Mouse (Mus musculus): Measurements from ENCODE around the gene Lrrc2.

The Lrrc2 gene

DNA sequence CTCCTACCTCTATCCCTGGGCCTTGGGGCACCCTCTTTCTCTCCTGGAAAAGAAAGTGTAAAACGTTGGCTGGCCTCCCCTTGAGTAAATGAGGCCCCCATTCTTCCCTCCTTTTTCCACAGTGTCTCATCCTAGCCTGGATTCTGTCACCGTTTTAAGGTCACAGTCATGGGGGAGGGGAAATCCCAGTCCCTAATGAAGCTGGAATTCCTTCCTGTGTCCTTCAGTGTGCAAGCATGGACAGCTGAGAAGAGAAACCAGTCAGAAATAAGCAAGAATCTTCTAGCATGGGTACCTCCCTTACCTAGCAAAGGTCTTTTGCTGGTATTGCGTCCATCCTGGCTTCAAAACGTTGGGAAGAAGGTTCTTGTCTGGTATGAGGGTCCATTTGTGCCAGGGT is 37.8 kb downstream of the Lrrc2 start:
- no peak for DNase-seq

DNA sequence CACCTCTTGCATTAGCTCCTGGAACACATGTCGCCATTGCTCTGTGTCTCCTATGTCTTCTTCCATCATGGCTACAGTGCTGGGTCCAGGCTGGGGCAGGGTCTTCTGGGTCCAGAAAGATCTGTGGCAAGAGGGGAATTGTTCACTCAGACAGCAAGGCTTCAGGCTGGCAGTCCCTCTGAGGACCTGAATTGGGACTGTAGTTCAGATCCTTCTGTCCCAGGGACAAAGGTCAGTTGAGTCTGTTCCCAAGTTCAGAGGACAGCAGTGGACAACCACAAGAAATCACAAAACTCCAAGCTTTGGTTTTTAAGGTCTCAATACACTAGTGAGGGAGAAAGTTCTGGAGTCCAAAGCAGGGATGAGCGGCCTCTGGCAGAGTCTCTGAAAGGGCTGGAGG is 38.2 kb downstream of the Lrrc2 start:
- DNase-seq, result no peak

DNA sequence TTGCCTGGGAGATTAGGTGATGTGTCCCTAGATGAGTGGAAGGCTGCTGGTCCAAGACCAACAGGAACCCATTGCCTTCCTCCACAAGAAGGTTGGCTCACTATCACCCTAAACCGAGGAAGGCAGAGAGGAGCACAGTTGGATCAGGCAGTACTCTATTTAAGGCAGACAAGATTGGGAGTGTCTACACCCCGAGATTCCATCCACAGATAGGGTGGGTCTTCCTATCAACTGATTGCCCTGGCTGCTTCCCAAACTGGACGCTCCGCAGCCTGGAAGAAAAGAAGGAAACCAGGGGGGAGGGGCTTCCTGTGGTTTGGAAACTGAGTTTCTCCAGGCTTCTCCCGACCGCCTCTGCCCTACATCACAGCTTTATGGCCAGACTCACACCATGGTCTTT is 38.9 kb downstream of the Lrrc2 start, which contains the start of gene Rtp3:
Gene Rtp3 (minus strand): TSS at position 380 of the 400 bp plus-strand sequence.
- DNase-seq, result peak; percentile 87

DNA sequence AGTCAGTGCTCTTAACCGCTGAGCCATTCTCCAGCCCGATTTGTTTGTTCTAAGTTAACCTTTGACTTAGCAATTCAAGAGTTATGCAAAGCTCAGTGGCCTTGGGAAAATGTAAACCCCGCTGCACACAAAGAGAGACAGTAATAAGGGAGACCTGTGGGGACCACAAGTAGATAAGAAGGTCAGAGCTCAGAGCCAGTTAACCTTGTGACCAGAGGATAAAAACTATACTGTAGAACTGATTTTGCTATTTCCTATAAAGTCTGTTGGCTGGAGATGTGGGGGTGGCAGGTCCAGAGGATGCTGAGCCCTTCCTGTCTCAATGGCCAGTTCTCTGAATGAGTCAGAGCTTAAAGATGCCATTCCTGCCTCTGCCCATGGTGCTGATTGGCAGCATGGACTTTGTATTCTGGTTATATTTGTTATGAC is 42.0 kb downstream of the Lrrc2 start:
- no peak for DNase-seq

DNA sequence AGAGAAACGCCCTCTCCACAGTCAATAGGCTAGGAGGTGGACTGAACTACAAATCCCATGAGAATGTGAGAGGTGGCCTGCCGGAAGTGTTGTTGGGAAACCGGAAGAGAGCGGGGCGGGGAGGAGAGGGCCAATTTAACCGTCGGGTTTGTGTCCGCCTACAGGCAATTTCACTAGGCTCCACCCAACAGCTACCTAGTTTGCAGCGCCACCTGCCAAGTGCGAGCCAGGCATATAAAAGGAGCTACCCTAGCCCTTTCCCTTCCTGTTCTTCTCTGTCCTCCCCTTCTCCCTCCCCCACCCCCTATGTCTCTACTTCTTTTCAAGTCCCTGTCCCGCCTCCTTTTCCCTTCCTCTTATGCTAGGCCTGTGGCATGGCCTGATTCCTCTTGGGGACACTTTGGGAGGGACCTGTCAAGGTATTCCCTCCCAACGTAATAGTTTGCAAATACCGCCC is 43.4 kb downstream of the Lrrc2 start:
- DNase-seq, result peak; percentile 93

DNA sequence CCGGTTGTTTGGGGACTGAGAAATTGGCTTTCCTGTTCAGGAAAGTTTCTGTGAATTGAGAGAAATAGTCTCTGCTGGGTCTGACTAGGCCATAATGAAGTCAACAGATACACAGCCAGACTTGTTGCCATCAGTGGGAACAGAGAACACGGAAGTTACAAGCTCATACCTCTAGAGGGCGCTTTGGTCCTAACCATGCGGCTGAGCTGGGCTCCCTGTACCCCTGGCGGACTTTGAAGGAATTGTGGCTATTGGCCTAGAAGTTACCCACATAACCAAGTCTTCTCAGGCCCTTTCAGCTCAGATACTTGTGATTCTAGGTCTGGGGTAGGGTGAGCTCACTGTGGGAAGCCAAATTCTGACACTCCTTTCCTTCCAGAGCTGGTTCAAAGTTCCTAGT is 45.9 kb downstream of the Lrrc2 start:
- DNase-seq, result peak; percentile 91

DNA sequence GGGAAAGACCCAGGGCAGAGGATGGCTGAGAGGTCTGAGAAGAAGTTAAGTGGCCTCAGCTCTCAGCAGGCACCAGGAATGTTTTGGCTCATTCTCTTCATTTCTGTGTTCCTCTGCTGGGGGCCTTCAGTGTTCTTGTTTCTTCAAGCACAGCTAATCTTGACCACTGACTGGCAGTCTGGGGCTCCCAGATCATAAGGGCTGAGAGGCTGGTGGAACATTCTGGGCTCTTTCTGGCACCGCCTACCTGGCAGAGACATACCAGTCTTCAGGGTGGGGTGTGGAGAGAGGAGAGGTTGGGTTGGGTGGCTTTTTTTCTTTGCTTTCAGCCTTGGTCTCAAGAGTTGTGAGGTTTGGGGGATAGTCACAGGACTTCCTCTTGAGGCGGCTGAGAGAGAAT is 47.7 kb downstream of the Lrrc2 start:
- DNase-seq, result peak; percentile 61

DNA sequence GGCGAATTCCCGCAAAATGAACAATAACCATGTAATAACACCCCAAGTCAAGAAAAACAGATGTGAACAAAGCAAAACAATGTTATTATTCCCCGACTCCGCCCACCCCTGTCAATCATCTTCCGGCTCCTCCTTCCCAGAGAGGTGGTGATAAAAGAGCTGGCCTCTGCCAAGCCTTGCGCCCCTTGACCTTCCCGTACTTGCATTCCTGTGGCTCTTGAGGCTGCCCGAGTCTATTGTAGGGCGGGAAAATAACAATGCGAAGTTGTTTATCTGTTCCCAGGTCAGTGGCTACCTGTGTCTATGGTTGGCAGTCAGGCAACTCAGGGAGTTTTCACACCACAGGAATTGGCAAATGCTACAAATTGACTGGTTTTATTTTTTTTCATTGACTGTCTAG is 48.5 kb downstream of the Lrrc2 start:
- DNase-seq, result peak; percentile 81

DNA sequence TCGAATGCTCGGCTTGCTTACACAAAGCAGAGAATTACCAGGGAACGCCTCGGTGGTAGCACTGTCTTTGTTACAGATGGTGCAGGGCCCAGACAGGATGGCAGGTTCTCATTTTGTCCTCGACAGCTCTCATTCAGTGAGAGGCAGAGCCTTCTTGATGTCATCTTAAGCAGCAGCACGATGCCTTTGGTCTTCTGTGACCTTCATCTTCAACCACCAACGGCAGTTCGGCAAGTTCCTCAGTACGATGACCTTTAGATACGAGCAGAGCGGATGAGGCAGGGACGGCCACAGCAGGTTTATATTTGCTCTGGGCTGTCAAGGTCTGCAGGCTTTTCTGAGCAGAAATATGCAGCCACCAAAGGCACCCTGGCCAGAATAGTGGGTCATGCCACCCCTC is 50.3 kb downstream of the Lrrc2 start:
- DNase-seq, result no peak

DNA sequence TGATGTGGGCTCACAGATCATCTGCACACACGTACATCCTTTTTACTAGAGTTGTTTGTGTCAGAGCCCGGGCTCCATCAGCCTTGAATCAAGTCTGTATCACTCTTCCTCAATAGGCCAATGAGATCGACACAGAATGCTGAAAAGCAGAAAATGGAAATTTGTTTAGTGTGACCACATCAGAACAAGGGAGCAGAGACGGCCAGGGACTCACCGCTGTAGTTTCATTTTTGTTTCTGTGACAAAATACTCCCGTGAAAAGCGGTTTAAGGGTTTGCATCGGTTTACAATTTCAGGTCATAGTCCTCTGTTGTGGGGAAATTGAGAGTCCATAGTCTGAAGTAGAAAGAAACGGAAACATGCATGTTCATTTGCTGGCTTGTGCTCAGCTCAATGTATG is 51.9 kb downstream of the Lrrc2 start:
- DNase-seq, result no peak

DNA sequence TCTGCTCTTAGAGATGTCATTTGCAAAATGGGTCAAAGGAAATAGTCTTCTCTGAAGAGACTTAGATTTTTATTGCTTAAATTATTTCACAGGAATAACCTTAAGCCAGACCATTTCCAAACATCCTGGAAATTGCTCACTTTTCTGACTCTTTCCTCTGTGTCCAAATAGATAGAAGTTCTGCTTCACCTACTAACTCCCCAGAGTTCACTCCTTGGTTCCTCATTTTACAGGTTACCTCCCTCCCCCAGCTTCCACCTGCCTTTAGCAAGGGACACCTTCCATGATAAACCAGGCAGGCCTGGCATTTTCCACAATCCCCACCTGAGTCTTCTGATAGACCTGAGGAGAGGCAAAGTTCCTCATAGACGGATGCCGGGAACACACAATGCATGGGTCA is 55.2 kb downstream of the Lrrc2 start:
- DNase-seq, result no peak

DNA sequence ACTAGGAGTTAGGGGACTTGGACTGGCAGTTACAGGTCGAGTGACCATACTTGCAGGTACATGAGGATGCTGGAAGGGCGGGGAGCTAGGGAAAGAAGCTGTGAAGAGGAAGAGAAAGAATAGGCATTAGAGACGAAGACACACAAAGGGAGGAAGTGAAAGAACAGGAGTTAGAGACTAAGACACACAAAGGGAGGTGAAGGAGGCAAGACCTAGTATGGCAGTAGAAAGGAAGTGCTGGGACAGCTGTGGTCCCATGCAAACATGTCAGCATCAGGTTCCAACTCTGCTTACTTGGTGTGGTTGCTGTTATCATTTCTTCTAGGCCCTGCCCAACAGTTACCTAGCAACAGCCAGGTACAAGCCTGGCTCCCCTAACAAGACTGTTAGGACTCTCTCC is 58.4 kb downstream of the Lrrc2 start:
- no peak for DNase-seq

DNA sequence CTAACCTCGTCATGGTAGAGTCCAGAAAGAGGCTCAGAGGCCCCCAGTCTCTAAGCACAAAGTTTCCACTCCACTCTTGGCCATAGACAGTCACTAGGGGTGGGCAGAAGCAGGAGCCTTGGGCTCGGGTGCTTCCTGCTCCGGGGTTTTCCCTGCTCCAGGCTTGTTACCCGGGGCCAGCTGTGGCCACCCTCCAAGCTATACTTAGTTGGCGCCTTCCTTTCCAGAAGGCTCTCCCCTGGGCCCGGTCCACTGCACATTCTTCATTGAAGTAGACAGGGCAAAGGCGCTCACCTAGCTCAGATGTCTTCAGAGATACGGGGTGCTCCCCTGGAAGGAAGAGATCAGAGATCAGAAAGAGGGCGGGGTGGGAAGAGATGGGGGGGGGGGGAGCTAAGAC is 60.2 kb downstream of the Lrrc2 start:
- DNase-seq, result peak; percentile 49

DNA sequence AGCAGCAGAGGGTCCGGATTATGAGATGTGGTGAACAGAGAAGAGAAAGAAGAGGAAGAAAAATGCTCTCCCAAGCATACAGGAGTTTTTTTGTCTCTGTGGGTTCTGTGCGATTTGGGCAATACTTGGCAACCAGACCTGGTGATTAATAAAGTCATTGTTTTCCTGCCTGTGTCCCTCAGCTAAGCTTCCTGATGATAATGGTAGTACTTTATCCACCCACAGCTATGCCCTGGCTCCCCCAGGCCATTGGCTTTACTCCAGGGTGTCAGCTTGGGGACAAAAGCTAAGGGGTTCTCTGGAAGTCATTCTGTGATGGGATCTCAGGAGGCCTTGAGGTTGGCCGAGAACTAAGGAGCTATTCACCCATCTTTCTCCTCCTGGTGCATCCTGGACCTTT is 60.7 kb downstream of the Lrrc2 start:
- DNase-seq, result peak; percentile 70

DNA sequence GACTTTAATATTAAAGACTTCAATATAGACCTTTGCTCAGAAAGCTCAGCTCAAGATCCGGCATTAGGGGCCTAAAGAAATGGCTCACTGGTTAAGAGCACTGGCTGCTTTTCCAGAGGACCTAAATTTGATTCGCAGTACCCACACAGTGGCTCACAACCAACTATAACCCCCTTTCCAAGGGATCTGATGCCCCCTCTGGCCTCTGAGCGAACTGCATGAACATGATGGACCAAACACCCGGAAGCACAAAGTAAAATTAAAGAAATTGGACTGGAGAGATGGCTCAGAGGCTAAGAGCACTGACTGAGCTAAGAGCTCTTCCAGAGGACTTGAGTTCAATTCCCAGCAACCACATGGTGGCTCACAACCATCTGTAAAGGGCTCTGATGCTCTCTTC is 64.3 kb downstream of the Lrrc2 start:
- DNase-seq, result no peak

DNA sequence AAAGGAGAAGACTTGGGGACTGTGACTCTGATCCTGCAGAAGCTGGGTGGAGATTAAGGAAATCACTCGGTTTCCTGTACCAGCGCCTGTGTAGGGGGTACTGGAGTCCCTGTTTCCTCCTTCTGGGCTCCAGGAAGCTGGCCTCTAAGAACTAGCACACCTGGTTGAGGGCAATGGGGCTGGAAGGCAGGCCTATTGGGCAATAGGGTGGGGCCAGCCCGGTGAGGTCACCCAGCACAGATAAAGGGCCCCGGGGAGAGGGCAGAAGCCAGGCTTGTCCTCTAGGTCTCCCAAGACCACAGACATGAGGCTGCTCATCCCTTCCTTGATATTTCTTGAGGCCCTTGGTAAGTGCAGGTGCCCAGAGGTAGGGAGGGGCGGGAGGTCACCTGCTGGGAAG is 67.7 kb downstream of the Lrrc2 start, which contains the start of gene Ltf:
Gene Ltf (plus strand): TSS at position 250 of the 400 bp plus-strand sequence.
- DNase-seq, result no peak

DNA sequence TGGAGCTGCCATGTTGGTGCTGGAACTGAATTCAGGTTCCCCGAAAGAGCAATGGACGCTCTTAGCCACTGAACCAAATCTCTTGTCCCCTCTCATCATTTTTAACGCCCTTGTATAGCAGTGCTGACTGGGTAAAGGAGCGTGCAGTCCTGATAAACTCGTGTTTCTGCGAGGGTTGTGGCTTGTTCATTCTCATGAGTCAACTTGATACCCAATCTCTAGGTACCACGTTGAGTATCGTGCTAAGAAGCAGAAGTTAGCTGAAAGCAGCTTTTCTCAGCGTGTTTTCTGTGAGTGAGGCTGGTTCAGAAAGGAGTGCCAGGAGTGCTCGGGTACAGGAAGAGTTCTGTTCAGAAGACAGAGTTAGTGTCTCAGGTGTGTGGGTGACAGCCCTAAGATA is 75.4 kb downstream of the Lrrc2 start:
- DNase-seq, result no peak

All from lung, postnatal 36 days (tissue).